Mouse (Mus musculus): ENCODE measurements around the gene Pum3. TPM values are rescaled to one million over a fixed set of nuclear protein-coding genes. Genes with fewer than 3 reads are reported as not detected.

Pum3 gene
- 11.1 and 21.5 TPM in 2 replicates for polyA plus RNA-seq (2012; rRNA removed; ENCODE audit: low replicate concordance)

GRCm38 (mm10) chr19:27429745-27430251, at the start of gene Pum3:
Gene Pum3, minus strand, starts transcription at chr19:27429825.

Other genes starting within 250 kb of the Pum3 start
- gene Vldlr, start 213.3 kb downstream of the Pum3 start, polyA plus RNA-seq (2012; rRNA removed; ENCODE audit: low replicate concordance), result 25.8 and 30.9 TPM in 2 replicates
- 0.25 and 0.40 TPM in 2 replicates for gene Kcnv2, start 107.2 kb downstream of the Pum3 start, polyA plus RNA-seq (2012; rRNA removed; ENCODE audit: low replicate concordance)

Measured in mammary gland, adult 2 months (tissue).